Mouse (Mus musculus): Measurements from ENCODE around the gene Dennd1a. TPM values are rescaled to one million over a fixed set of nuclear protein-coding genes. Genes with fewer than 3 reads are reported as not detected.

Gene Dennd1a
- polyA plus RNA-seq, 1 experiment from 2014 or later, result 9.9 TPM

DNA sequence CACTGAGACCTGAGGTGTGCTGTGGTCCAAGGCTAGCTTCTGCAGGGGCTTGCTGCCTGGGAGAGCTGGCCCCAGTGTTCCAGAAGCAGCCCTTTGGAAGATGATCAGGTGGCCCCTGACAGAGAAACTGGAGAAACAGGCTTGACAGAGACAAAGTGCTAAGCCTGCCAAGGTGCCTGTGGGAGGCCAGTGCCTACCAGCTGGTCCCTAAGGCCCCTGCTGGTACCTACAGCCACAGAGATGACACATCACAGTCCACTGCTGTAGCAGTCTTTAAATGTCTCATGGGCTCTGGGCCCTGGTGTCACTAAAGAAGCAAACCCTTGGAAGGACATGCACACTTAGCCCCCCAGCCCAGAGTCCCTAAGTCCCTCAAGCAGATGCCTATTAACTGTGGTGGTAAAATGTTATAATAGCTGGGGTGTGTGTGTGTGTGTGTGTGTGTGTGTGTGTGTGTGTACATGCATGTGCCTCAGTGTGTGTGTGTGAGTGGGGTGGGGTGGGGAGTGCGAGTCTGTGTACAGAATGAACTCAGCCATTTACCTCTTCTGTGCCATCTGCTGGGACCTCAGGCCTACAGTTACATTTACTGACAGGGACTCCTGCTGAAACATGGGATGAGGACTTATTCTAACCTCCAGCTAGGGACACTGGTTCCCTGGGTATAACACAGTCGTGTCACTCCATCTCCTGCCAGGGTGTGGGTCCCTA is 530.8 kb downstream of the Dennd1a start:
- no peak for DNase-seq (ENCODE audit: low spot score)

DNA sequence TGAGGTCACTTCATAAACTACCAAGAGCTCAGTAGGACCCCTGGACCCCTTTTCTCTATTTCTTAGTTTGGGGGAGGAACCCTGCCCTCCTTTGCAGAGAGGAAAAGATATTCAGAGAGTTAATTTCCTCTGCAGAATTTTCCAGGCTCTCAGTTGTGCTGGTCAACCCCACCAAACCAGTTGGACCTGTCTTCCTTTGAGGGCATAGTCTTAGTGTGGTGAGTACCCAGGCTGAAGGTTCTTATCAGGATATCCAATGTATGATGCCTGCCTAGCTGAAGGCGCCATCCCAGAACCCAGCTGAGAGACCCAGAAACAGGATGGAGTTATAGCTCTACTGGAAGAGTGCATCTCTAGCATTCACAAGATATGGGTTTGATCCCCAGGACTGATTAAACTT is 536.1 kb downstream of the Dennd1a start:
- DNase-seq (ENCODE audit: low spot score), result no peak

DNA sequence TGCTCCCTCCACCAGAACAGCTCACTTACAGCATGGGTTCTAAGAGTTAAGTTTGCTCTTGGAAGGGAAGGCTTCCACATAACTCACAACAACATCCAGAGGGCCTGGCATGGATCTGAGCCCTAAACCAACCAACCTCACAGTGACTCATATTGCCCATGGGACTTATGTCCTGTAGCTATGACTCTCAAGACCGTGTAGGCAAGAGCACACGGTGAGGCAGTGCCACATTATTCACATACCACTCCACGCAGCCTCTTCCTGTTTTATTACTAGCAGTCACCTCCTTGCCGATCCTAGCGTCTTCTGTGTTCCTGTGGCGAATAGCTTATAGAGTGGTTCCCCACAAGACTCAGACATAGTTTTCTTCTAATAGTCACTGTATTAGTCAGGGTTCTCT is 537.9 kb downstream of the Dennd1a start:
- DNase-seq (ENCODE audit: low spot score), result no peak

Small RNA genes lying within 50 kb of the gene (microRNA-seq; reads per million reads assigned to microRNA genes)
- not detected for gene Gm44455 (ENCODE audit: borderline number of aligned reads)

Other genes with a start within 250 kb of the Dennd1a start
- gene Lhx2, start 51.9 kb upstream of the Dennd1a start, polyA plus RNA-seq (2015; fragmentation: Nextera tagmentation; extraction: Ambion mirVana), result 0.05 and 0.17 TPM in 2 replicates
- 13.4 and 14.5 TPM in 2 replicates for gene Nek6, start 224.3 kb upstream of the Dennd1a start, polyA plus RNA-seq (2015; fragmentation: Nextera tagmentation; extraction: Ambion mirVana)